Mouse (Mus musculus) stomach, embryonic 14.5 days (tissue): ENCODE results near the gene Pon1. TPM values are rescaled to one million over a fixed set of nuclear protein-coding genes. Genes with fewer than 3 reads are reported as not detected.

ENCODE experiments used
- ATAC-seq: fragments of 200-750 bp; cut with Nextera tagmentation; 2 replicates; pipeline ENCODE4 v1.8.0; 2017; ENCODE audit warnings: low read depth, moderate TSS enrichment; ENCODE audit not compliant: insufficient number of reproducible peaks, insufficient read depth, low FRiP score
- H3K27ac ChIP-seq: fragments of 300-500 bp; sonication (generic); 2 replicates; pipeline ENCODE4 v1.5.1; 2014; ENCODE audit warnings: mild to moderate bottlenecking, low read length, moderate library complexity, mixed read lengths
- H3K27me3 ChIP-seq: fragments of 300-500 bp; sonication (generic); 2 replicates; pipeline ENCODE4 v1.6.1; 2014; ENCODE audit warnings: low read length, control low read depth, mixed read lengths; ENCODE audit not compliant: control insufficient read depth, insufficient read depth
- H3K36me3 ChIP-seq: fragments of 300-500 bp; sonication (generic); 2 replicates; pipeline ENCODE4 v1.6.1; 2014; ENCODE audit warnings: mild to moderate bottlenecking, control low read depth, low read length, moderate library complexity, mixed read lengths; ENCODE audit not compliant: control insufficient read depth, insufficient read depth
- H3K4me1 ChIP-seq: fragments of 300-500 bp; sonication (generic); 2 replicates; pipeline ENCODE4 v1.6.1; 2014; ENCODE audit warnings: low read length, control low read depth, mixed read lengths; ENCODE audit not compliant: control insufficient read depth, insufficient read depth
- H3K4me2 ChIP-seq: fragments of 300-500 bp; sonication (generic); replicated peaks from 2 replicates; pipeline ENCODE4 v1.6.1; 2014; ENCODE audit warnings: low read depth, low read length, control low read depth
- H3K4me3 ChIP-seq: fragments of 300-500 bp; sonication (generic); 2 replicates; pipeline ENCODE4 v1.5.1; 2014; ENCODE audit warnings: low read depth, low read length, control low read depth
- H3K9ac ChIP-seq: fragments of 300-500 bp; sonication (generic); replicated peaks from 2 replicates; pipeline ENCODE4 v1.6.1; 2014; ENCODE audit warnings: low read depth, mild to moderate bottlenecking, control low read depth, low read length, moderate library complexity, mixed read lengths
- H3K9me3 ChIP-seq: fragments of 300-500 bp; sonication (generic); 2 replicates; pipeline ENCODE4 v1.6.1; 2016; ENCODE audit warnings: low read depth, low read length, control low read depth; ENCODE audit not compliant: control insufficient read depth
- WGBS: fragments of 180-500 bp; shearing (Covaris S2); extraction: QIAGEN DNeasy Blood & Tissue Kit; methylation state at CpG from one replicate; pipeline ENCODE4 v1.1.7; 2014; 5-methylcytosine and 5-hydroxymethylcytosine counted together
- polyA plus RNA-seq: library from polyadenylated mRNA; unstranded; fragments of >200 nt; fragmentation: Nextera tagmentation; extraction: Ambion mirVana; gene quantifications from 2 replicates; pipeline ENCODE4 v1.2.1, GENCODE M21; 2014

Pon1 gene
- polyA plus RNA-seq, 1 experiment from 2014 or later: not detected

GRCm38 (mm10) chr6:5222080-5222479 lies 28.3 kb upstream of the Pon1 start:
- no peak for ATAC-seq
- Histone ChIP-seq H3K27ac (no peak overlapping the region), H3K4me3 (no peak overlapping the region), H3K9me3 (no peaks in the 10 kb centered on the region), H3K9ac (no peak overlapping the region), H3K27me3 (no peaks in the 10 kb centered on the region), H3K36me3 (no peaks in the 10 kb centered on the region), H3K4me2 (no peak overlapping the region), H3K4me1 (no peaks in the 10 kb centered on the region)
- WGBS: 72% methylated on average over 3 of the region's 3 CpGs

DNA sequence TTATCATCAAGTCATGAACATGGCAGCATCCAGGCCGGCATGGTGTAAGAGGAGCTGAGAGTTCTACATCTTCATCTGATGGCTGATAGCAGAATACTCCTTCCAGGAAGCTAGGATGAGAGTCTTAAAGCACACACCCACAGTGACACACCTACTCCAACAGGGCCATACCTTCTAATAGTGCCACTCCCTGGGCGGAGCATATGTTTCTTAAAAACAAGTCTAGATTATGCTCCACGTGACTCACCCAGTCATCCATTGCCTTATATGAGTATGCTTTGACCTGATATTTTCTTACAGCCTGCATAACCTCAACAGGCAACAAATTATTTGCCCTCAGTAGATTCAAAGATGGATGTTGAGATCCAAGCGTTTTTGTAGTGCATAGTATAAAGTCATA lies 24.4 kb upstream of the Pon1 start:
- Histone ChIP-seq H3K9ac (no peak overlapping the region), H3K27me3 (no peaks in the 10 kb centered on the region), H3K36me3 (no peaks in the 10 kb centered on the region), H3K4me2 (no peak overlapping the region), H3K27ac (no peak overlapping the region), H3K4me3 (no peak overlapping the region), H3K4me1 (no peaks in the 10 kb centered on the region), H3K9me3 (no peaks in the 10 kb centered on the region)
- ATAC-seq: no peak
- 90% methylated on average over 4 of the region's 4 CpGs for WGBS

- Histone ChIP-seq H3K4me1 (no peaks in the 10 kb centered on the region), H3K9me3 (no peaks in the 10 kb centered on the region), H3K9ac (no peak overlapping the region), H3K4me2 (no peak overlapping the region), H3K4me3 (no peak overlapping the region), H3K36me3 (no peaks in the 10 kb centered on the region), H3K27ac (no peak overlapping the region), H3K27me3 (no peaks in the 10 kb centered on the region)
- no peak for ATAC-seq
- WGBS: 71% methylated on average over 2 of the region's 2 CpGs
Observed at GRCm38 (mm10) chr6:5207817-5208216, 14.1 kb upstream of the Pon1 start.

DNA sequence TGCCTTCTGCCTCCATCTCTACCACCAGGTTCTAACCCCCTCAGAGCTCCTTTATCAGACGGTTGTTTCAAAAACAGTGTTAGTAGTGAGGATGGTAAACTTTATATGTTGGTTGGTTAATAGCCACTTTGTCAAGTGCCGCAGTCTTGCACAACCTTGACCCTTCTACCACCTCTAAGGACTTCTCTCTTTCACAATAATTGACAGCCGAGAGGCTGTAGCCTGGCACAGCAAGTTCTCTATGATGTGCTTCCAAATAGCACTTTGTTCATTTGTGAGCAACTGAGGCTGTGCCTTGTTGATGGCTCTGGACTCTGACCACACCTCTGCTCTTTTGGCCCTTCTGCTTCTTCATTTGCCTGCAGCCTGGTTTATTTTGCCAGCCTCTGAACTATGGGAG lies 6.2 kb upstream of the Pon1 start:
- WGBS: 77% methylated on average over 3 of the region's 3 CpGs
- ATAC-seq: no peak
- no peak overlapping the region for H3K9ac ChIP-seq

GRCm38 (mm10) chr6:5199376-5199905 lies 5.7 kb upstream of the Pon1 start:
- WGBS: 83% methylated on average over 8 of the region's 8 CpGs
- no peak overlapping the region for H3K27ac ChIP-seq
- H3K4me1 ChIP-seq: no peaks in the 10 kb centered on the region
- H3K9ac ChIP-seq: no peak overlapping the region
- no peaks in the 10 kb centered on the region for H3K27me3 ChIP-seq
- ATAC-seq: no peak
- H3K4me2 ChIP-seq: no peak overlapping the region
- no peaks in the 10 kb centered on the region for H3K9me3 ChIP-seq
- H3K36me3 ChIP-seq: no peaks in the 10 kb centered on the region
- no peak overlapping the region for H3K4me3 ChIP-seq

More for the DNA sequence above, 6.2 kb upstream of the Pon1 start:
- H3K4me3 ChIP-seq: no peak overlapping the region
- no peak overlapping the region for H3K27ac ChIP-seq
- H3K9me3 ChIP-seq: no peaks in the 10 kb centered on the region
- no peak overlapping the region for H3K4me2 ChIP-seq
- H3K36me3 ChIP-seq: no peaks in the 10 kb centered on the region
- no peaks in the 10 kb centered on the region for H3K27me3 ChIP-seq
- H3K4me1 ChIP-seq: no peaks in the 10 kb centered on the region

- H3K4me2 ChIP-seq: no peak overlapping the region
- H3K9ac ChIP-seq: no peak overlapping the region
- 92% methylated on average over 5 of the region's 5 CpGs for WGBS
- no peak overlapping the region for H3K4me3 ChIP-seq
- no peak overlapping the region for H3K27ac ChIP-seq
- no peaks in the 10 kb centered on the region for H3K4me1 ChIP-seq
- H3K27me3 ChIP-seq: no peaks in the 10 kb centered on the region
- no peaks in the 10 kb centered on the region for H3K36me3 ChIP-seq
- no peak for ATAC-seq
- no peaks in the 10 kb centered on the region for H3K9me3 ChIP-seq
Observed at GRCm38 (mm10) chr6:5198590-5198989, 4.8 kb upstream of the Pon1 start.

DNA sequence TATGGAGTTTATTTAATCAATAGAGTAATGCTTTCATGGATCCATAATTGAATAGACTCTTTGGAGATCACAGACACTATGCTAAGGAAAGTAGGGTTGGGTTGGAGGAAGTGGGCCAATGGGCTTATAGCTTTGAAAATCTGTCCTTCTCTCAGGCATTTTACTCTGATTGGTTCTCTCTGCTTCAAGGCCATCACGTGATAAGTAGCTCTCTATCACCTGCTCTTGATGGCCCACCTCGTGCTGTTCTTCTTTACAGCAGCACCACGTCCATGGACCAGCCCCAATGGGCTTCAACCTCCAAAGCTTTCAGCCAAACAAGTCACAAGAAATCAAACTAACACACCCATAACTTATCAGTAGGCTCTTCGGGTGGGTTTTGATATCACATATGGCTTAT lies 3.0 kb downstream of the Pon1 start:
- Histone ChIP-seq H3K36me3 (no peaks in the 10 kb centered on the region), H3K9me3 (no peaks in the 10 kb centered on the region), H3K4me1 (no peaks in the 10 kb centered on the region), H3K4me3 (no peak overlapping the region), H3K4me2 (no peak overlapping the region), H3K27me3 (no peaks in the 10 kb centered on the region), H3K9ac (no peak overlapping the region), H3K27ac (no peak overlapping the region)
- ATAC-seq: no peak
- WGBS: 75% methylated on average over 4 of the region's 4 CpGs

- no peak overlapping the region for H3K27ac ChIP-seq
- no peak overlapping the region for H3K9ac ChIP-seq
- H3K4me1 ChIP-seq: no peaks in the 10 kb centered on the region
- H3K4me2 ChIP-seq: no peak overlapping the region
- H3K27me3 ChIP-seq: no peaks in the 10 kb centered on the region
- ATAC-seq: no peak
- H3K9me3 ChIP-seq: no peaks in the 10 kb centered on the region
- no peak overlapping the region for H3K4me3 ChIP-seq
- H3K36me3 ChIP-seq: no peaks in the 10 kb centered on the region
- WGBS: 57% methylated on average over 4 of the region's 4 CpGs
Observed at GRCm38 (mm10) chr6:5189507-5189906, 4.2 kb downstream of the Pon1 start.

GRCm38 (mm10) chr6:5188938-5189337 lies 4.8 kb downstream of the Pon1 start:
- H3K27me3 ChIP-seq: no peaks in the 10 kb centered on the region
- WGBS: 58% methylated on average over 6 of the region's 6 CpGs

More at GRCm38 (mm10) chr6:5188938-5189337, 4.8 kb downstream of the Pon1 start:
- no peak for ATAC-seq
- Histone ChIP-seq H3K9ac (no peak overlapping the region), H3K4me1 (no peaks in the 10 kb centered on the region), H3K36me3 (no peaks in the 10 kb centered on the region), H3K9me3 (no peaks in the 10 kb centered on the region), H3K4me2 (no peak overlapping the region), H3K4me3 (no peak overlapping the region), H3K27ac (no peak overlapping the region)
